Mouse (Mus musculus) megakaryocyte, embryonic 14.5 days (primary cell): Measurements from ENCODE around the gene Bloc1s5.

Experiments
- FLI1 ChIP-seq: IDR thresholded peaks from 2 replicates; pipeline ENCODE4 v1.6.1; 2012; ENCODE audit warnings: low read length, inconsistent platforms, mixed read lengths
- GATA1 ChIP-seq: IDR thresholded peaks from 3 replicates; pipeline ENCODE4 v1.6.1; 2012; ENCODE audit warnings: mixed read lengths, low read length, inconsistent platforms, borderline replicate concordance

DNA sequence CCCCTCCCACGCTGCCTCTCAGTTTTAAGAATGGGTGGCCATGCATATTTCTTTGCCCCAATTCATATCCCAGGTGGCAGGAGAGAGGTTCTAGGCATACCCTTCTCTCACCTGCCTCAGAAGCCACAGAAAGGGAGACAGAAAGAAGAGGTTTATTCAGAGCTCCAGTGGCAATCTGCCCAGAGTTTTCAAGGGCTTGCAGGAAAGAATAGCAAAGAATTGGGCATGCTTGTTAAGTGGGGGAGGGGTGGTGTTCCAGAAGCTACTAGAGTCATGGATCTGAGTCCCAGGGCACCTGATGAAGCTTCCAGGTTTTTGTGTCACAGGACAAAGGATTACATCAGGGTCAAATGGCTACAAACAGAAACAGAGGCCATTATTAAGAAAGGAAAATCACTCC is 61.6 kb downstream of the Bloc1s5 start:
- TF ChIP-seq GATA1, result no peak
- TF ChIP-seq FLI1, result no peak
